Mouse (Mus musculus) mammary gland, adult 2 months (tissue): Measurements from ENCODE around the gene Chmp2a. TPM values are rescaled to one million over a fixed set of nuclear protein-coding genes. Genes with fewer than 3 reads are reported as not detected.

Experiments used
- polyA plus RNA-seq: library from polyadenylated mRNA; depleted of rRNA; stranded (reverse); fragments of >200 nt; gene quantifications from 2 replicates; pipeline ENCODE4 v1.2.3, GENCODE M21; 2012; ENCODE audit warnings: low replicate concordance; rRNA removed

Gene Chmp2a
- polyA plus RNA-seq, result 50.6 and 56.2 TPM in 2 replicates

DNA sequence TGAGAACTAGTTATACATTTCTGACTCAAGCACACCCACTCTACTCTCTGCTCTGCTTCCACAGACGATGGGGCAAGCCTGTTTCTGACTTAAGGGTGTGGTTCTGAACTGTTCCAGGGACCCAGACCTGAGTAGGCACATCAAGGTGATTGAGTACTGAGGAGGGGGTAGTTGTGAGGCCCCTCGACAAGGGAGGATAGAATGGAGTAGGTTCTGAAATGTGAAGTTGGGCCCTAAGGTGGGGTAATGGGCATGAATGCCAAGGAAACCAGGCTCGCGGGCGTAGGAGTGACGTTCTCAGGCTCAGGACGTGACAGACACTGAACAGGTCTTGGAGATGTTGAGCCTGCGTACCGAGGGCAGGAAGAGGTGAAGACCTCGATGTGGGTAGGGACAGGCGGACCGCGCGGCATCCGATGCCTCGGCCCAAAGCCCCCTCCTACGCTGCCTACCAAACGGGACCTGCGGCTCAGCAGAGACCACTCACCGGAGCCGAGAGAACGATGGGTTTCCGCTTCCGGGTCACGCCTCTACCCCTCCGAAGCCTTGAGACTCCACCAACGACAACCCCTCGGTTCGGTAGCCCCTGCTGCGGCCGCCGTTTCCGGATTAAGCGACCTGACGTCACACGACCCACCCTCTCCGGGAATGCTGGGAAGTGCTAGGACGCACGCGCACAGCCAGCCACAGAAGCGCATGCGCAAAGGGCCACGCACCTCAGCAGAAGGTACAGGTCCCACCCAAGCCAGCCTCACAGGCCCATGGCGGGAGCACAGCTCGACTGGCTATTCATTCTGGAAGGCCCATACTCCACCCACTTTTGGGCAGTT is at the start of gene Chmp2a:
Chmp2a (minus strand) TSS at position 660 of the 830 bp plus-strand sequence.

DNA sequence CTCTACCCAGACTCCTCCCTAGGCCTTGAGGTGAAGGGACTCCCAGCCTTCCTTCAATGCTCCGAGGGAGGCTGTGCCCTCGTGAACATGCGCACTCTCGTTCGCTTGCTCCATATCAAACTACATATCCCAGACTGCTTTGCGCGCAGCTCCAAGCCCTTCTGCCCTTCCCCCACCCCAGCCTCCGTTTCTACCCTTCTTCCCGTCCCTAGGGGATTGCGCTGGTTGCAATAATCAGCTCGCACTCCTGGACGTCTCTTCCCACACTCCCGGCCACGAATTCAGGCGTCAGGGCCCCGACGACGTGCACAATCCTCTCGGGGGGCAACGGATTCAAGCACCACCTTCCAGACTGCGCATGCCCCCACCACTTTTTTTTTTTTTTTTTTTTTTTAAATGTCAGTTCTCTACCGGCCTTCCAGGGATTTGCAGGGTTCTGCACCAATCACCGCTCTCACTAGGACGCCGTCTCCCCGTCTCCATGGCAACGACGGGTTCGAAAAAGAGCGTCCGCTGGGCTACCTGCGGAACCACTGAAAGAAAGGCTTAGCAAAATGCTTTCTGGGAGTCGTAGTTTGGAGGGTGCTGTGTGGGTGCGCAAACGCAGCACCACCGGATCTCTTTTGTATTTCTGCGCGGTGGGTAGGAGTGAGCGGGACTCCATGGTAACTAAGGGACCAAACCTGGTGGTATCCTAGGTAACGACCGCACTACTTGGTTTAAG is 19.8 kb upstream of the Chmp2a start, which contains the start of gene Mzf1:
Mzf1 (minus strand) TSS at position 478 of the 724 bp plus-strand sequence.

DNA sequence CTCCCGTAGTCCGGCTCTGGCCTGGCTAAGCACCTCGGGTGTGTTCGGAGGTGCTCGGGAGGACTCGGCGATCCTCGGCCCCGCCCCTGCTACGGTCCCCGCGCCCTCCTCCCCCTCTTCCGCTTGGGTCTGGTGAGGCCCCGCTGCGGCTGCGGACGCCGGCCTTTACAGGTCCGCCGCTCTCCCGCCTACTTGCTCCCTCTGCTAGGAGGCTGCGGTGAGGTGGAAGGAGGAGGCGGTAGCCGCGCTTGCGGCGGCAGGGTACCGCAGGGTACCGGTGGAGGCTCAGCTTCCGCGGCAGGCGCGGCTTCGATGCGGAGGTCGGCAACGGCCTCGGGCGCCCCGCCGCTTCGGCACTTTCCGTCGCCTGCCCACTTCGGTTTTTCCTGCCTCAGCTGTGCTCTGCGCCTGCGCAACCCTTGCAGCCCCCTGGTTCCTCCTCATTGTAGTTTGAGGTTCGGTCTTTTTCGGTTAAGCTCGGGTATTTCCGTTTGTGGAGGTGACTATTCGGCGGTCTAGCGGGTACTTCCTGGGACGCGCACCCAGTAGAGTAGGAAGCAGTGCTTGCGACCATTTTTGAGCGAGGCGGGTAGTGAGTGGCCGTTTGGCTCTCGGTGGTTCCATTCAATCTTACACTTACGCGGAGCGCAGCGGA is 3.4 kb upstream of the Chmp2a start, which contains the start of gene Ube2m:
Ube2m (minus strand) TSS at position 375 of the 655 bp plus-strand sequence.

DNA sequence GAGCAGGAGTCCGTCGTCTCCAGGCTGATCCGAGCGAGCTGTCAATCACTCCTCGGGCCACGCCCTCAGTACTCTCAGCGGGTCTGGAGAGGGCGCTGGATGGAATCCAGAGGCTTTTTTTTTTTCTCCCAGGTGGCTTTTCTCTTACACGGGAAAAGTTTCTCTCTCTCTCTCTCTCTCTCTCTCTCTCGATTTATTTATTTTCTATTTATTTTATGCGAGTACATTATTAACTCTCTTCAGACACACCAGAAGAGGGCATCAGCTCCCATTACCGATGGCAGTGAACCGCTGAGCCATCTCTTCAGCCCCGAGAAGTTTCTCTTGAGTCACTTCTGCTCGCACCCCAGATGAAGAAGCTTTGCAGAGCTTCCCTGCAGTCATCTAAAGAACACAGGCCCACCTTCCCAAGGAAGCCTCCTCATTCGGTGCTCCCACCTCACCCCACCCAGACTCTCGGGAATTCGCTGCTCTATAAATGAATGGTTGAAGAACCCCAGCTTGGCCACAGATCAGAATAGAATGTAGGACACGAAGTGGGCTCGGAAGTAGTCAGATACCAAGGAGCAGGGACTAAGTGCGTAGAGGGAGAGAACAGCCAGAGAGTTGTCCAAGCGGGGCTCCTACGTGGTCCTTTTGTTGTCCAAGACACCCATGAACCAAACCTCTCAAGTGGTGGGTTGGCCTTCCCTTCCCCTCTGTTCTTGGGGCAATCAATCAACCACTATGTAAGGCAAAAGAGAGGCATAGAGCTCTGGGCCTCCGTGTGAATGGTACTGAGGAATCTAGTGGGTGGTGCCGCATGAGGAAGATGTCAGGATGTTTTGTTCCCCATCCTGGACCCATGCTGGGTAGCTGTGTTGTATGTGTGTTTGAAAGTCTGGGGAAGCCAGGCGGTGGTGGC is 24.4 kb downstream of the Chmp2a start, which contains the start of gene Zbtb45:
Zbtb45 (minus strand) TSS at position 30 of the 904 bp plus-strand sequence.

DNA sequence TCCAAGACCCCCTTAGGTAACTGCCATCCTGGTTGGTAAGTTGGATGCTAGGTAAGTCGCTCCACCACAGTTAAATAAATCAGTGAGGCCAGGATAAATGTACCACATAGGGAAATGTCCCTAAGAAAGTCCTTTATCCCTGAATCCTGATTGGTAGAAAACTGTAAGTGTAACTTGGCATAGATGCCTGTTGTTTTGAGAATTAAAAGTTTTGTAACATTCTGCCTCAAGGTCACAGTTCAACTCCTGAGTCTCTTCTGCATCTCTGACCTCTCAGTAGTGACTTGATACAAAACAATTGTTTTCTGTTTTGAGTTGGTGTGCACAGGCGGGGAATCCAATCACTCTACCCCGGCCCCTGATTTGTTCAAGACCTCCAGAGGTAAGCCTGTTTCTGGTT is 35.8 kb downstream of the Chmp2a start, which contains the start of gene Trim28:
Trim28 (plus strand) TSS at position 264 of the 400 bp plus-strand sequence.

DNA sequence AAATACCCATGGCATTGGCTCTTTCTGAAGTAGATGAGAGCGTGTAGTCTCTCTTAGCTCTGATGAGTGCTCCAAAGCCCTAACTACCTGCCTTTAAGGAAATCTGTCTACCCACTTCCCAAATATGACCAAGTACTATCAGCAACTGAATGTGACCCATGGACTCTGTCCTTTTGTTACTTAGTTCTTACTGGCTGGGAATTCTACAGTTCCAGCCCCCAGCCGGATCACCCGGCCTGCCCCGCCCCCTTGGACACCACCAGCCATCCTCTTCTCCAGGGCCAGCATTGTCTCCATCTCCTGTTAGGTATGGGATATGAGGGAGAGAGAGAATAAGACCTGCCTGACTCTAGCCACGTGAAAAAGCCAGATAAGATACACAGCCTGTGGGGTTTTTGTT is 36.6 kb downstream of the Chmp2a start, which contains the start of gene Slc27a5:
Slc27a5 (minus strand) TSS at position 140 of the 400 bp plus-strand sequence.

Other genes with a start within 250 kb of the Chmp2a start
- 0.91 and 1.9 TPM in 2 replicates for gene Zscan18, start 231.2 kb downstream of the Chmp2a start, polyA plus RNA-seq
- 0.79 and 2.4 TPM in 2 replicates for gene Zfp329, start 215.9 kb downstream of the Chmp2a start, polyA plus RNA-seq
- 7.8 and 12.3 TPM in 2 replicates for gene Zfp110, start 200.0 kb downstream of the Chmp2a start, polyA plus RNA-seq
- gene Zfp128, start 153.6 kb downstream of the Chmp2a start, polyA plus RNA-seq, result 0.56 and 1.6 TPM in 2 replicates
- gene Zscan22, start 137.0 kb downstream of the Chmp2a start, polyA plus RNA-seq, result 8.4 and 18.4 TPM in 2 replicates
- gene Rps5, start 112.5 kb downstream of the Chmp2a start, polyA plus RNA-seq, result 2,239 and 2,291 TPM in 2 replicates
- 1.4 and 1.6 TPM in 2 replicates for gene Rnf225, start 107.4 kb downstream of the Chmp2a start, polyA plus RNA-seq
- gene Zfp324, start 69.0 kb downstream of the Chmp2a start, polyA plus RNA-seq, result 6.7 and 10.3 TPM in 2 replicates
- gene Zfp446, start 57.0 kb downstream of the Chmp2a start, polyA plus RNA-seq, result 5.9 and 6.8 TPM in 2 replicates
- 0.32 and 3.3 TPM in 2 replicates for gene Slc27a5, start 36.6 kb downstream of the Chmp2a start, polyA plus RNA-seq
- gene Trim28, start 35.7 kb downstream of the Chmp2a start, polyA plus RNA-seq, result 236 and 280 TPM in 2 replicates
- 27.8 and 61.8 TPM in 2 replicates for gene Zbtb45, start 24.8 kb downstream of the Chmp2a start, polyA plus RNA-seq
- 147 and 206 TPM in 2 replicates for gene Ube2m, start 3.5 kb upstream of the Chmp2a start, polyA plus RNA-seq
- gene Mzf1, start 20.0 kb upstream of the Chmp2a start, polyA plus RNA-seq, result 1.4 and 2.4 TPM in 2 replicates
- gene Vmn1r85, start 60.4 kb upstream of the Chmp2a start, polyA plus RNA-seq, result not detected in 2 replicates
- not detected in 2 replicates for gene Vmn1r86, start 85.1 kb upstream of the Chmp2a start, polyA plus RNA-seq
- gene Vmn1r87, start 105.3 kb upstream of the Chmp2a start, polyA plus RNA-seq, result not detected in 2 replicates
- gene Vmn1r88, start 124.8 kb upstream of the Chmp2a start, polyA plus RNA-seq, result not detected in 2 replicates
- gene Vmn1r89, start 178.2 kb upstream of the Chmp2a start, polyA plus RNA-seq, result not detected in 2 replicates
- gene Lig1, start 242.5 kb upstream of the Chmp2a start, polyA plus RNA-seq, result 4.3 and 5.7 TPM in 2 replicates
- 3.4 and 4.0 TPM in 2 replicates for gene Zswim9, start 243.9 kb upstream of the Chmp2a start, polyA plus RNA-seq